Mouse (Mus musculus) lung, postnatal 0 days (tissue): ENCODE data around the gene Ptchd1.

Experiments used
- CTCF ChIP-seq: IDR thresholded peaks from 2 replicates; pipeline ENCODE4 v1.5.1; 2016; ENCODE audit warnings: antibody characterized with exemption, mild to moderate bottlenecking
- EP300 ChIP-seq: IDR thresholded peaks from 2 replicates; pipeline ENCODE4 v1.6.1; 2016; ENCODE audit warnings: antibody characterized with exemption, mild to moderate bottlenecking, control low read depth

DNA sequence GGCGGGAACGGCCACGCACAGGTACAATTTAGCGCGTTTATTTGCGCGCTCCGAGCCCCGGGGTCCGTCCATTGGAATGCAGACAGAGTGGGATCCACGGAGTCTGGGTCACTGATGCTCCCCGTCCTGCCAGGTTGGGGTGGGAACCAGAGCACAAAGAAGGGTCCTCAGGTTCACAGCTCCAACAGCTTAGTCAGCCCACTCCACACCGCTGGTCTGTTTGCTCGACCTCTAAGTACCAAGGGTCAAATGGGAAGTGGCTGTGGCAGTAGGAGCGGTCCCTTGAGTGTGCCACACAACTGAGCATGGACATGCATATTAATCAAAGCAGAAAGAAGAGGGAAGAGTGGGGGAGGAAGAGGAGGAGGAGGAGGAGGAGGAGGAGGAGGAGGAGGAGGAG lies 1.3 kb upstream of the Ptchd1 start:
- no peak for TF ChIP-seq EP300
- TF ChIP-seq CTCF: no peak
